Mouse (Mus musculus) midbrain, embryonic 11.5 days (tissue): Measurements from ENCODE around the gene Kcnq2. TPM values are rescaled to one million over a fixed set of nuclear protein-coding genes. Genes with fewer than 3 reads are reported as not detected.
A peak's percentile ranks its signal among the peaks of the same experiment; 100 is the strongest.

Experiments used
- ATAC-seq: fragments of 200-750 bp; cut with Nextera tagmentation; 2 replicates; pipeline ENCODE4 v1.8.0; 2017; ENCODE audit warnings: moderate TSS enrichment, moderate library complexity; ENCODE audit not compliant: low FRiP score
- DNase-seq: peaks from one replicate; pipeline ENCODE4 v3.0.0; 2015; ENCODE audit warnings: low spot score; ENCODE audit errors: missing footprints
- H3K27ac ChIP-seq: fragments of 300-500 bp; sonication (generic); 2 replicates; pipeline ENCODE4 v1.5.1; 2014; ENCODE audit warnings: low read depth, low read length
- H3K27me3 ChIP-seq: fragments of 300-500 bp; sonication (generic); 2 replicates; pipeline ENCODE4 v1.6.1; 2014; ENCODE audit warnings: mild to moderate bottlenecking, low read length, moderate library complexity, mixed read lengths; ENCODE audit not compliant: control insufficient read depth, insufficient read depth
- H3K36me3 ChIP-seq: fragments of 300-500 bp; sonication (generic); 2 replicates; pipeline ENCODE4 v1.6.1; 2014; ENCODE audit warnings: mild to moderate bottlenecking, low read length, moderate library complexity, mixed read lengths; ENCODE audit not compliant: control insufficient read depth, insufficient read depth
- H3K4me1 ChIP-seq: fragments of 300-500 bp; sonication (generic); 2 replicates; pipeline ENCODE4 v1.6.1; 2014; ENCODE audit warnings: low read length; ENCODE audit not compliant: control insufficient read depth, insufficient read depth
- H3K4me2 ChIP-seq: fragments of 300-500 bp; sonication (generic); 2 replicates; pipeline ENCODE4 v1.6.1; 2014; ENCODE audit warnings: mild to moderate bottlenecking, moderate library complexity
- H3K4me3 ChIP-seq: fragments of 300-500 bp; sonication (generic); 2 replicates; pipeline ENCODE4 v1.5.1; 2014; ENCODE audit warnings: low read depth, low read length
- H3K9ac ChIP-seq: fragments of 300-500 bp; sonication (generic); 2 replicates; pipeline ENCODE4 v1.6.1; 2014; ENCODE audit warnings: low read length
- H3K9me3 ChIP-seq: fragments of 300-500 bp; sonication (generic); 2 replicates; pipeline ENCODE4 v1.6.1; 2016; ENCODE audit warnings: low read length; ENCODE audit not compliant: control insufficient read depth
- WGBS: fragments of 180-500 bp; shearing (Covaris S2); extraction: QIAGEN DNeasy Blood & Tissue Kit; methylation state at CpG from one replicate; pipeline ENCODE4 v1.1.7; 2014; 5-methylcytosine and 5-hydroxymethylcytosine counted together
- polyA plus RNA-seq: library from polyadenylated mRNA; unstranded; fragments of >200 nt; fragmentation: Nextera tagmentation; extraction: Ambion mirVana; gene quantifications from 2 replicates; pipeline ENCODE4 v1.2.1, GENCODE M21; 2014

Gene Kcnq2
- polyA plus RNA-seq, 1 experiment from 2014 or later: 8.8 TPM

- DNase-seq: no peak
- 92% methylated on average over 17 of the region's 17 CpGs for WGBS
- H3K27me3 ChIP-seq: peaks cover 19% of the 10 kb centered on the region
Observed at GRCm38 (mm10) chr2:181152701-181153100, 17.6 kb upstream of the Kcnq2 start.

GRCm38 (mm10) chr2:181150281-181150680 is 15.2 kb upstream of the Kcnq2 start:
- DNase-seq (no peak), ATAC-seq (no peak)
- Histone ChIP-seq H3K4me3 (no peak overlapping the region), H3K4me2 (no peak overlapping the region), H3K4me1 (peaks cover 3% of the 10 kb centered on the region; the same call in 1 of the 2 replicates), H3K9me3 (no peaks in the 10 kb centered on the region), H3K36me3 (no peaks in the 10 kb centered on the region), H3K9ac (no peak overlapping the region), H3K27ac (no peak overlapping the region), H3K27me3 (peaks cover 3% of the 10 kb centered on the region)
- 74% methylated on average over 6 of the region's 6 CpGs for WGBS

More at GRCm38 (mm10) chr2:181152701-181153100, 17.6 kb upstream of the Kcnq2 start:
- H3K4me3 ChIP-seq: no peak overlapping the region
- no peaks in the 10 kb centered on the region for H3K9me3 ChIP-seq
- H3K4me1 ChIP-seq: peaks cover 5% of the 10 kb centered on the region
- no peaks in the 10 kb centered on the region for H3K36me3 ChIP-seq
- H3K4me2 ChIP-seq: no peak overlapping the region
- no peak overlapping the region for H3K9ac ChIP-seq
- H3K27ac ChIP-seq: no peak overlapping the region
- ATAC-seq: no peak

DNA sequence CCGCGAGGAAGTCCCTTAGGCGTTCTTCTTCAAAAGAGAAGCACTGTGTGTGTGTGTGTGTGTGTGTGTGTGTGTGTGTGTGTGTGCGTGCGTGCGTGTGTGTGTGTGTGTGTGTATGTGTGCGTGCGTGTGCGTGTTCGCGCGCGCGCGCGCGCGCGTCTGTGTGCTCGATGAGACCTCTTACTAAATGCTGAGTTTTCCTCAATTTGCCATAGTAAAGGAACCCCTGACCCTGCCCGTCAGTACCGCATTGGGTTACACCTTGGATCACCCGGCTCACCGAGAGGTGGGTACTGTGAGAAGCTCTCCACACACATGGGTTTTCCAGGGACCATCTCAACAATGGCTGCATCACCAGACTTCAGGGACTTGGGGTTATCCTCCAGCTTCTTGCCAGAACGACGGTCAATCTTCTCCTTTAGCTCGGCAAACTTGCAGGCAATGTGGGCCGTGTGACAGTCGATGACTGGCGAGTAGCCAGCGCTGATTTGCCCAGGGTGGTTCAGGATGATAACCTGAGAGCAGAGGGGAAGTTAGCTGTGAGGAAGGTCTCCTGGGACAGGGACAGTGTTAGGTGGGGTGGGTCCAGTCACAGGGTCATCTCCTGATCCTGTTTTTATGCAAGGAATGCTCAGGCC is 13.3 kb upstream of the Kcnq2 start:
- DNase-seq (peak; percentile 91), ATAC-seq (no peak)
- Histone ChIP-seq H3K4me2 (peak overlapping the region; percentile 89), H3K9me3 (no peaks in the 10 kb centered on the region), H3K27ac (no peak overlapping the region), H3K4me3 (peak overlapping the region; percentile 46), H3K36me3 (no peaks in the 10 kb centered on the region), H3K4me1 (peaks cover 3% of the 10 kb centered on the region; the same call in 1 of the 2 replicates), H3K27me3 (peaks cover 3% of the 10 kb centered on the region), H3K9ac (peak overlapping the region; percentile 59)
- whole genome bisulfite sequencing: 17% methylated on average over 29 of the region's 31 CpGs

GRCm38 (mm10) chr2:181147546-181148317 is 12.6 kb upstream of the Kcnq2 start:
- Histone ChIP-seq H3K27me3 (peaks cover 3% of the 10 kb centered on the region), H3K4me1 (peaks cover 3% of the 10 kb centered on the region; the same call in 1 of the 2 replicates), H3K36me3 (no peaks in the 10 kb centered on the region), H3K4me2 (peak overlapping the region; percentile 89), H3K9me3 (no peaks in the 10 kb centered on the region), H3K27ac (no peak overlapping the region), H3K4me3 (peak overlapping the region; percentile 46), H3K9ac (peak overlapping the region; percentile 59)
- WGBS: 1% methylated on average over 56 of the region's 61 CpGs
- ATAC-seq (peak; percentile 70), DNase-seq (peak; percentile 90)

- Histone ChIP-seq H3K4me3 (peak overlapping the region; percentile 46), H3K4me2 (peak overlapping the region; percentile 89), H3K9ac (peak overlapping the region; percentile 59), H3K36me3 (no peaks in the 10 kb centered on the region), H3K27me3 (peaks cover 3% of the 10 kb centered on the region), H3K4me1 (peaks cover 3% of the 10 kb centered on the region; the same call in 1 of the 2 replicates), H3K27ac (no peak overlapping the region), H3K9me3 (no peaks in the 10 kb centered on the region)
- DNase-seq (peak; percentile 62), ATAC-seq (peak; percentile 10; the same call in 1 of the 2 replicates)
- WGBS: 54% methylated on average over 4 of the region's 4 CpGs
Observed at GRCm38 (mm10) chr2:181146976-181147545, 12.0 kb upstream of the Kcnq2 start.

- no peak for ATAC-seq
Observed at GRCm38 (mm10) chr2:181144675-181145074, 9.6 kb upstream of the Kcnq2 start.

GRCm38 (mm10) chr2:181143509-181144276 is 8.6 kb upstream of the Kcnq2 start:
- ATAC-seq (no peak), DNase-seq (peak; percentile 64)
- Histone ChIP-seq H3K4me2 (no peak overlapping the region), H3K9me3 (no peaks in the 10 kb centered on the region), H3K4me1 (peaks cover 3% of the 10 kb centered on the region; the same call in 1 of the 2 replicates), H3K36me3 (no peaks in the 10 kb centered on the region), H3K27ac (no peak overlapping the region), H3K9ac (no peak overlapping the region), H3K4me3 (no peak overlapping the region), H3K27me3 (peaks cover 2% of the 10 kb centered on the region)
- WGBS: 58% methylated on average over 2 of the region's 2 CpGs

More at GRCm38 (mm10) chr2:181144675-181145074, 9.6 kb upstream of the Kcnq2 start:
- WGBS: 88% methylated on average over 2 of the region's 2 CpGs
- no peak overlapping the region for H3K4me3 ChIP-seq
- H3K4me2 ChIP-seq: no peak overlapping the region
- peaks cover 3% of the 10 kb centered on the region for H3K27me3 ChIP-seq
- no peak overlapping the region for H3K9ac ChIP-seq
- H3K27ac ChIP-seq: no peak overlapping the region
- no peak for DNase-seq
- peaks cover 3% of the 10 kb centered on the region; the same call in 1 of the 2 replicates for H3K4me1 ChIP-seq
- no peaks in the 10 kb centered on the region for H3K9me3 ChIP-seq
- no peaks in the 10 kb centered on the region for H3K36me3 ChIP-seq

GRCm38 (mm10) chr2:181142703-181143135 is 7.6 kb upstream of the Kcnq2 start:
- no peak overlapping the region for H3K4me3 ChIP-seq
- DNase-seq: peak; percentile 53
- H3K9me3 ChIP-seq: no peaks in the 10 kb centered on the region
- H3K27me3 ChIP-seq: peaks cover 3% of the 10 kb centered on the region; the same call in 1 of the 2 replicates
- no peak overlapping the region for H3K9ac ChIP-seq
- peaks cover 3% of the 10 kb centered on the region; the same call in 1 of the 2 replicates for H3K4me1 ChIP-seq
- WGBS: 70% methylated on average over 8 of the region's 8 CpGs
- H3K36me3 ChIP-seq: no peaks in the 10 kb centered on the region
- H3K27ac ChIP-seq: no peak overlapping the region
- ATAC-seq: no peak
- no peak overlapping the region for H3K4me2 ChIP-seq
